Mouse (Mus musculus): ENCODE data around the gene D10Wsu102e. TPM values are rescaled to one million over a fixed set of nuclear protein-coding genes. Genes with fewer than 3 reads are reported as not detected.
A peak's percentile ranks its signal among the peaks of the same experiment; 100 is the strongest.
"Not testable (repeated sequence)": the region's sequence is repeated elsewhere in the genome, so short reads cannot be mapped to it uniquely, and the experiment has no call there.

The D10Wsu102e gene
- polyA plus RNA-seq, 1 experiment from 2014 or later: 0.80 TPM

GRCm38 (mm10) chr10:83353680-83354332 lies 6.2 kb upstream of the D10Wsu102e start:
- no peak for DNase-seq (ENCODE audit: low spot score)
- WGBS: 36% methylated on average over 14 of the region's 14 CpGs
- Histone ChIP-seq H3K27ac (peak overlapping the region; percentile 12; the same call in 1 of the 2 replicates), H3K27me3 (ENCODE audit: insufficient read depth, poor library complexity, severe bottlenecking) (peaks cover 12% of the 10 kb centered on the region; the same call in 1 of the 2 replicates), H3K4me3 (no peak overlapping the region), H3K9me3 (no peaks in the 10 kb centered on the region), H3K4me1 (no peaks in the 10 kb centered on the region), H3K36me3 (no peaks in the 10 kb centered on the region)

- WGBS: 62% methylated on average over 8 of the region's 8 CpGs
- no peaks in the 10 kb centered on the region for H3K36me3 ChIP-seq
- no peak for DNase-seq (ENCODE audit: low spot score)
- H3K27ac ChIP-seq: peak overlapping the region; percentile 12; the same call in 1 of the 2 replicates
- H3K4me3 ChIP-seq: no peak overlapping the region
- H3K27me3 ChIP-seq (ENCODE audit: insufficient read depth, poor library complexity, severe bottlenecking): peaks cover 10% of the 10 kb centered on the region; the same call in 1 of the 2 replicates
- H3K4me1 ChIP-seq: peaks cover 1% of the 10 kb centered on the region; the same call in 1 of the 2 replicates
- no peaks in the 10 kb centered on the region for H3K9me3 ChIP-seq
Observed at GRCm38 (mm10) chr10:83354333-83354719, 5.7 kb upstream of the D10Wsu102e start.

GRCm38 (mm10) chr10:83356416-83356815 lies 3.6 kb upstream of the D10Wsu102e start:
- 80% methylated on average over 12 of the region's 12 CpGs for WGBS
- H3K9me3 ChIP-seq: no peaks in the 10 kb centered on the region
- H3K36me3 ChIP-seq: no peaks in the 10 kb centered on the region
- H3K4me1 ChIP-seq: peaks cover 11% of the 10 kb centered on the region
- 0 out of 2 replicates have a peak, but pooled peaks cover 4% of the 10 kb centered on the region for H3K27me3 ChIP-seq (ENCODE audit: insufficient read depth, poor library complexity, severe bottlenecking)
- H3K4me3 ChIP-seq: no peak overlapping the region
- no peak overlapping the region for H3K27ac ChIP-seq
- DNase-seq (ENCODE audit: low spot score): no peak

DNA sequence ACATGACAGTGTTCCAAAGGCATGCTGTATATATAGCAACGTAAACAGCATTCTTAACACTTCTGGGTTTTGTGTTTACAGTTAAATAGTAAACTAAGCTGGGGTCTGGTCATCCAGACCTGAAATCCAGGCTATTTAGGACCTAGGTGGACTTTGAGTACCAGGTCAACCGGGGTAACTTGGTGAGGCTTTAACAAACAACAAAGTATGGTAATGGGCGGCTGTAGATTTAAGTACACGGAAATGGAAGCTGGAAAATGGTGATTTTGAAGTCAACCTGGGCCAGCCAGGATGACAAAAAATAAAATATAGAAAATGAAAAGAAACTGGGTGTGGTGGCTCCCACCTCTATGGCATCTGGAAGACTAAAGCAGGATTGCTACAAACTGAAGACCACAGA lies 570 bp upstream of the D10Wsu102e start:
- 88% methylated on average over 4 of the region's 4 CpGs for WGBS
- peaks cover 31% of the 10 kb centered on the region for H3K4me1 ChIP-seq
- H3K27me3 ChIP-seq (ENCODE audit: insufficient read depth, poor library complexity, severe bottlenecking): 0 out of 2 replicates have a peak, but pooled peaks cover 4% of the 10 kb centered on the region
- DNase-seq (ENCODE audit: low spot score): no peak
- H3K9me3 ChIP-seq: no peaks in the 10 kb centered on the region
- H3K4me3 ChIP-seq: peak overlapping the region; percentile 77
- peak overlapping the region; percentile 87 for H3K27ac ChIP-seq
- peaks cover 20% of the 10 kb centered on the region for H3K36me3 ChIP-seq

DNA sequence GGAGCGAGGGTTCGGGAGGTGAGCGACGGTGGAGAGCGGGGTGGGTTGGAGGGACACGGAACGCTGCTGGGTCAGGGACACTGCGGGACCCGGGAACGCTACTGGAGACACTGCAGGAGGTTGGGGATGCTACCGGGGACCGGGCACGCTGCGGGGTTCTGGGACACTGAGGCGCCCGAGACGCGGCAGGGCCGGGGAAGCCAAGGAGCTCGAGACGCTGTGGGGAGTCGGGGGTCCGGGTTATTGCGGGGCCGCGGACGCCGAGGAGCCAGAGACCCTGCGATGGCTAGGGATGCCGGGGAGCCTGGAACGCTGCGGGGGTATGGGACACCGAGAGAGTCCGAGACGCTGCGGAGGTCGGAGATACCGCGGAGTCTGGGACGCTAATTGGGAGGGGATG lies 335 bp downstream of the D10Wsu102e start:
- no peak for DNase-seq (ENCODE audit: low spot score)
- Histone ChIP-seq H3K4me3 (peak overlapping the region; percentile 77), H3K9me3 (no peaks in the 10 kb centered on the region), H3K36me3 (peaks cover 29% of the 10 kb centered on the region), H3K27me3 (ENCODE audit: insufficient read depth, poor library complexity, severe bottlenecking) (0 out of 2 replicates have a peak, but pooled peaks cover 4% of the 10 kb centered on the region), H3K4me1 (peaks cover 31% of the 10 kb centered on the region), H3K27ac (peak overlapping the region; percentile 87)
- under 1% methylated on average over 40 of the region's 40 CpGs for WGBS

DNA sequence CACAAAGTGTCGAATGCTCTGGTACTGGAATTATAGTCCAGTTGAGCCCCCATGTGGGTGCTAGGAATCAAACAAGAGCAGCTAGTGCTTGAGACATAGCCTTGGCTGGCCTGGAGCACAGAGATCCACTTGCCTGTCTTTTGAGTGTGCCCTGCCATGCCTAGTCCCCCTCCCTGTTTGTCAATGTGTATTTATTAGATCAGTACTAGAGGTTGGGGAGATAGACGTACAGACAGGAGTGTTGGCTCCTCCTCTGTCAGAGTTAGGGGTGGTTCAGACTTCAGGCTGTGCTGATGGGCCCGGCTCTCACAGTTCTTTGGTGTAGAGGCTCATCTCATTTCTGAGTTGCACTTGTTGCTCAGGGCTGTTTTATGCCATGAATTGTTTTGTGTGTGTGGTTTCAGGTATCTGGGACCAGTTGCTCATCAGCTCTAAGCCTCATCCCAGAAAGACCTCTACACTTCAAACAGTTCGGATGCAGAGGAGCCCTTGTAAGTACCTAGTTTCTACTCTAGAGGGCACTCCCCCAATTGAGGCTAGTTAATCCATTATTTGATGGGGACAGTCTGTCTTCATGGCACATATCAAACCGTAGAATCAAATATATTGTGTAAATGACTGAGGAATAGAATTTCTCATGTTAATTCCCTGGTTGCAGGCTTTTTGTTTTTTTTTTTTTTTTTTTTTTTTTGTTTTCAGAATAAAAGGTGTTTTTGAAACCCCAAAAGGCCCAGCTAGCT lies 1.8 kb downstream of the D10Wsu102e start:
- no peak for DNase-seq (ENCODE audit: low spot score)
- Histone ChIP-seq H3K4me3 (peak overlapping the region; percentile 77; the same call in 1 of the 2 replicates), H3K4me1 (peaks cover 31% of the 10 kb centered on the region), H3K9me3 (no peaks in the 10 kb centered on the region), H3K27ac (no peak overlapping the region), H3K36me3 (peaks cover 43% of the 10 kb centered on the region), H3K27me3 (ENCODE audit: insufficient read depth, poor library complexity, severe bottlenecking) (0 out of 2 replicates have a peak, but pooled peaks cover 3% of the 10 kb centered on the region)
- WGBS: 63% methylated on average over 5 of the region's 5 CpGs

GRCm38 (mm10) chr10:83363451-83363850 lies 3.4 kb downstream of the D10Wsu102e start:
- Histone ChIP-seq H3K4me1 (peaks cover 31% of the 10 kb centered on the region), H3K27me3 (ENCODE audit: insufficient read depth, poor library complexity, severe bottlenecking) (peaks cover 5% of the 10 kb centered on the region; the same call in 1 of the 2 replicates), H3K9me3 (no peaks in the 10 kb centered on the region), H3K4me3 (no peak overlapping the region), H3K36me3 (peaks cover 60% of the 10 kb centered on the region), H3K27ac (no peak overlapping the region)
- DNase-seq (ENCODE audit: low spot score): no peak
- 91% methylated on average over 8 of the region's 8 CpGs for WGBS

DNA sequence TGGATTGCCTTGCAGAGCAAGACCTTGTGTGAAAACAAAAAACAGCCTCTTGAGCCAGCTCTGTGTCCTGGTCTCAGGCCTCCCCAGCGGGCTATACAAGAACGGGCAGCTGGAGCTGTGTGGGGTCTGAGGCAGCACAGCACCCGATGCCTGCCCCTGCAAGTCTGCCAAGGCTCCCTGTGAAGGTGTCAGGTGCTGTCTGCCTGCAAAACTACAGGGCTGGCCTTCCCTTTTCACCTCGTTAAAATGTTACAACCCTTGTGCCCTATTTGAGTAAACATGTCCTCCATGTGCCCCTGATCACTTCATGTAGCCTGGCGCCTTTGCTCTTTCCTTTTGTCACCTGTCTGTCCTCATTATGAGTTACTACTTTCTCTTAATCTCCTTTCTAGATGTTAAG lies 8.9 kb downstream of the D10Wsu102e start:
- DNase-seq (ENCODE audit: low spot score): peak; percentile 68
- no peaks in the 10 kb centered on the region for H3K4me1 ChIP-seq
- WGBS: 82% methylated on average over 5 of the region's 5 CpGs
- peaks cover 75% of the 10 kb centered on the region for H3K36me3 ChIP-seq
- H3K27ac ChIP-seq: no peak overlapping the region
- H3K9me3 ChIP-seq: no peaks in the 10 kb centered on the region
- H3K4me3 ChIP-seq: no peak overlapping the region
- peaks cover 5% of the 10 kb centered on the region; the same call in 1 of the 2 replicates for H3K27me3 ChIP-seq (ENCODE audit: insufficient read depth, poor library complexity, severe bottlenecking)

GRCm38 (mm10) chr10:83374045-83374656 lies 14.1 kb downstream of the D10Wsu102e start:
- Histone ChIP-seq H3K4me1 (no peaks in the 10 kb centered on the region), H3K36me3 (peaks cover 45% of the 10 kb centered on the region), H3K4me3 (no peak overlapping the region), H3K9me3 (no peaks in the 10 kb centered on the region), H3K27me3 (ENCODE audit: insufficient read depth, poor library complexity, severe bottlenecking) (no peaks in the 10 kb centered on the region), H3K27ac (no peak overlapping the region)
- DNase-seq (ENCODE audit: low spot score): peak; percentile 19
- WGBS: 86% methylated on average over 3 of the region's 3 CpGs

GRCm38 (mm10) chr10:83375458-83375857 lies 15.4 kb downstream of the D10Wsu102e start:
- not testable (repeated sequence) for H3K27ac ChIP-seq; H3K4me1 ChIP-seq; H3K27me3 ChIP-seq (ENCODE audit: insufficient read depth, poor library complexity, severe bottlenecking); H3K4me3 ChIP-seq; H3K9me3 ChIP-seq
- H3K36me3 ChIP-seq: peaks cover 51% of the 10 kb centered on the region
- WGBS: 89% methylated on average over 5 of the region's 5 CpGs
- DNase-seq (ENCODE audit: low spot score): peak; percentile 7

- Histone ChIP-seq H3K36me3 (peaks cover 39% of the 10 kb centered on the region), H3K4me1 (no peaks in the 10 kb centered on the region), H3K27ac (no peak overlapping the region), H3K9me3 (no peaks in the 10 kb centered on the region), H3K4me3 (no peak overlapping the region), H3K27me3 (ENCODE audit: insufficient read depth, poor library complexity, severe bottlenecking) (no peaks in the 10 kb centered on the region)
- peak; percentile 55 for DNase-seq (ENCODE audit: low spot score)
- 80% methylated on average over 8 of the region's 8 CpGs for WGBS
Observed at GRCm38 (mm10) chr10:83376911-83377682, 17.1 kb downstream of the D10Wsu102e start.

DNA sequence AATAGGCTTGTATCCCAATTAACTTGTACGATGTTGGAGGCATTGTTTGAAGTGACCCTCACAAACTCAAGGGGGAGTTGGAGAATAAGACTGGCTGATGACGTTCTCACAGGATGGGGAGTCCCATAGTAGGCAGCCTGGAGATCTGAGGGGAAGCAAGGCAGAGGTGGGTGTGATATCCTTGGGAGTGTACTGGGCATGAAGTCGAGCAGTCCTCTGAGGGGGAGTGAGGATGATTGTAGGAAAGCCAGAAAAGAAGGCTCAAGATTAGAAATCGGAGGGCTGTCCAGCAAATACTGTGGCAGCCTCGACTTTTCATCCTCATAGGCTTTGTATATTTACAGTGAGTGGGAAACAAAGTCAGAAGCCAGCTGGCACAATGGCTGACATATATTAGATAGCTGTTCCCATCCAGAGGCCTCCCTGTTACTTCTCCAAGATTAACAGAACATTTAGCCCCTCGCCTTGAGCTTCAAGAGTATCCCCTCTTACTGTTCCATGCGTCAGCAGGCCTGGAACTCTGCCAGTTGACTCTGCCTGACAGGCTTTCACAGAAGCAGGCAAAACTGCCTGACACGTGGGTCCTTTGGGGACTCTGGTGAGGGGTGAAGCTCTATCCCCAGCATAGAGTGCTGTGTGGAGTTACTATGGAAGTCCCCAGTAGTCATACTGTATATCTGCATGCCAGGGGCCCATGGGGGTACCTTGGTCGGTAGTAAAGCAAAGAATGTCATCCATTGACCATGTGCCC lies 18.2 kb downstream of the D10Wsu102e start:
- no peak overlapping the region for H3K4me3 ChIP-seq
- H3K36me3 ChIP-seq: peaks cover 38% of the 10 kb centered on the region
- WGBS: 82% methylated on average over 9 of the region's 9 CpGs
- H3K27ac ChIP-seq: no peak overlapping the region
- H3K9me3 ChIP-seq: no peaks in the 10 kb centered on the region
- H3K4me1 ChIP-seq: no peaks in the 10 kb centered on the region
- no peaks in the 10 kb centered on the region for H3K27me3 ChIP-seq (ENCODE audit: insufficient read depth, poor library complexity, severe bottlenecking)
- DNase-seq (ENCODE audit: low spot score): peak; percentile 72

All from heart, embryonic 10.5 days (tissue).